Mouse (Mus musculus): ENCODE data around the gene Shc2. TPM values are rescaled to one million over a fixed set of nuclear protein-coding genes. Genes with fewer than 3 reads are reported as not detected.
A peak's percentile ranks its signal among the peaks of the same experiment; 100 is the strongest.

Gene Shc2
- total and polyA plus RNA-seq, 3 experiments, result not detected

GRCm38 (mm10) chr10:79595590-79595929 lies 42.2 kb downstream of the Shc2 start:
- Histone ChIP-seq H3K27me3 (ENCODE audit: control insufficient read depth in 1 of 2, insufficient read depth in 2 of 2, low read length in 2 of 2) (no peaks in the 10 kb centered on the region), H3K4me3 (ENCODE audit: control insufficient read depth in 1 of 2, insufficient read depth in 1 of 2, low read depth in 2 of 2, low read length in 2 of 2) (no peak overlapping the region)

GRCm38 (mm10) chr10:79594872-79595589 lies 42.7 kb downstream of the Shc2 start:
- TF ChIP-seq SIN3A (IDR thresholded peaks at IDR 0.05; ENCODE audit: low read length), result no peak
- TF ChIP-seq ZC3H11A (IDR thresholded peaks at IDR 0.05; ENCODE audit: low read depth, low read length), result peak; percentile 36; the same call in 1 of the 2 replicates
- peak; percentile 80 to 89 (median 86) for TF ChIP-seq CTCF (IDR thresholded peaks at IDR 0.05 in 2 of 3, conservative IDR thresholded peaks at IDR 0.05 in 1 of 3; ENCODE audit: control insufficient read depth in 1 of 3, insufficient read depth in 1 of 3, low read depth in 2 of 3, low read length in 3 of 3, poor library complexity in 1 of 3, severe bottlenecking in 1 of 3)
- TF ChIP-seq KAT2A (conservative IDR thresholded peaks at IDR 0.05; ENCODE audit: low read depth, low read length), result no peak
- peak; percentile 86 for TF ChIP-seq RAD21 (IDR thresholded peaks at IDR 0.05; ENCODE audit: low read depth, low read length)
- TF ChIP-seq SMC3 (IDR thresholded peaks at IDR 0.05; ENCODE audit: low read depth, low read length), result peak; percentile 67
- peaks cover 4 to 10% of the 10 kb centered on the region in 2 experiments for H3K4me1 ChIP-seq (ENCODE audit: control insufficient read depth in 1 of 2, insufficient read depth in 2 of 2, low read length in 2 of 2)
- no peak overlapping the region for H3K9ac ChIP-seq (ENCODE audit: control insufficient read depth, low read depth, low read length, poor library complexity, severe bottlenecking)
- H3K4me3 ChIP-seq (ENCODE audit: control insufficient read depth in 1 of 2, insufficient read depth in 1 of 2, low read depth in 2 of 2, low read length in 2 of 2), result no peak overlapping the region
- no peak overlapping the region for H3K27ac ChIP-seq (ENCODE audit: control insufficient read depth, low read depth, low read length)
- peaks cover 0 to 5% of the 10 kb centered on the region in 2 experiments; a peak in 2 of 4 replicates for H3K36me3 ChIP-seq (ENCODE audit: control insufficient read depth in 1 of 2, insufficient read depth in 2 of 2, low read length in 2 of 2)
- H3K9me3 ChIP-seq (replicated peaks; ENCODE audit: insufficient read depth, low read length), result no peaks in the 10 kb centered on the region
- DNase-seq (ENCODE audit: low read depth, low spot score), result peak; percentile 72
- H3K79me2 ChIP-seq (ENCODE audit: control insufficient read depth, insufficient read depth, low read length, poor library complexity), result no peaks in the 10 kb centered on the region
- no peaks in the 10 kb centered on the region for H3K27me3 ChIP-seq (ENCODE audit: control insufficient read depth in 1 of 2, insufficient read depth in 2 of 2, low read length in 2 of 2)

More at GRCm38 (mm10) chr10:79595590-79595929, 42.2 kb downstream of the Shc2 start:
- peaks cover 4 to 10% of the 10 kb centered on the region in 2 experiments for H3K4me1 ChIP-seq (ENCODE audit: control insufficient read depth in 1 of 2, insufficient read depth in 2 of 2, low read length in 2 of 2)
- no peak for TF ChIP-seq POLR2AphosphoS5 (IDR thresholded peaks at IDR 0.05; ENCODE audit: borderline replicate concordance, low read depth, low read length)
- no peak for TF ChIP-seq NELFE (IDR thresholded peaks at IDR 0.05; ENCODE audit: low read depth, low read length)
- no peak for TF ChIP-seq TAL1 (IDR thresholded peaks at IDR 0.05; ENCODE audit: low read length)
- no peak for TF ChIP-seq MYB (IDR thresholded peaks at IDR 0.05; ENCODE audit: low read depth, low read length)
- no peak for TF ChIP-seq GATA1 (IDR thresholded peaks at IDR 0.05; ENCODE audit: low read depth, low read length)
- TF ChIP-seq ZC3H11A (IDR thresholded peaks at IDR 0.05; ENCODE audit: low read depth, low read length), result no peak
- TF ChIP-seq RCOR1 (IDR thresholded peaks at IDR 0.05; ENCODE audit: low read depth, low read length), result no peak
- no peak for TF ChIP-seq ZNF384 (IDR thresholded peaks at IDR 0.05; ENCODE audit: low read depth, low read length)
- TF ChIP-seq MAX (IDR thresholded peaks at IDR 0.05; ENCODE audit: low read length), result no peak
- no peak for TF ChIP-seq CHD1 (IDR thresholded peaks at IDR 0.05; ENCODE audit: low read depth, low read length)
- no peak for TF ChIP-seq CHD2 (IDR thresholded peaks at IDR 0.05; ENCODE audit: low read length)
- no peak for TF ChIP-seq NRF1 (IDR thresholded peaks at IDR 0.05; ENCODE audit: insufficient read depth, low read depth, low read length, poor library complexity, severe bottlenecking)
- TF ChIP-seq TBP (IDR thresholded peaks at IDR 0.05; ENCODE audit: low read depth, low read length), result no peak
- no peak overlapping the region for H3K27ac ChIP-seq (ENCODE audit: control insufficient read depth, low read depth, low read length)
- H3K9ac ChIP-seq (ENCODE audit: control insufficient read depth, low read depth, low read length, poor library complexity, severe bottlenecking), result no peak overlapping the region
- DNase-seq (ENCODE audit: low read depth, low spot score), result no peak
- H3K79me2 ChIP-seq (ENCODE audit: control insufficient read depth, insufficient read depth, low read length, poor library complexity), result no peaks in the 10 kb centered on the region
- H3K36me3 ChIP-seq (ENCODE audit: control insufficient read depth in 1 of 2, insufficient read depth in 2 of 2, low read length in 2 of 2), result peaks cover 0 to 5% of the 10 kb centered on the region in 2 experiments; a peak in 2 of 4 replicates
- H3K9me3 ChIP-seq (replicated peaks; ENCODE audit: insufficient read depth, low read length), result no peaks in the 10 kb centered on the region
